Mouse (Mus musculus) right cerebral cortex, postnatal 36 days (tissue): ENCODE measurements around the gene Frmd4a.
"Not testable (repeated sequence)": the region's sequence is repeated elsewhere in the genome, so short reads cannot be mapped to it uniquely, and the experiment has no call there.

ENCODE experiments used
- DNase-seq, 2 experiments: peaks; one replicate each; pipeline ENCODE4 v3.0.0; 2022; ENCODE audit warnings: low spot score in 2 of 2, mixed read lengths in 1 of 2

Frmd4a gene

DNA sequence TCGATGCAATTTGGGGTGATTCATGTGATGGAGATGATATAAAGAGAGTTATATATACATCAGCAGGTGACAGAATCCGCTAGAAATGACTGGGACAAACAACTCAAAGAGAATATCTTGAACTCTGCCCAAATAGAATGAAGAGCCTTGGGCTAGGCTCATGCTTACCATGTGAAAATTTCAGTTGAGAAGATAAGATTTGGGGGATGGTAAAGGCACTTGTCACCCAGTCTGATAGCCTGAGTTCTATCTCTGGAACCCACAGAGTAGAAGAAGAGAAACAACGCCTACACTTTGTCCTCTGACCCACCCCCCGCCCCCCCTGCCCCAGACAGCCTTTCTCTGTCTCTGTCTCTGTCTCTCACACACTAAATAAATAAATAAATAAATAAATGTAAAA is 535.0 kb downstream of the Frmd4a start:
- no peak for DNase-seq

DNA sequence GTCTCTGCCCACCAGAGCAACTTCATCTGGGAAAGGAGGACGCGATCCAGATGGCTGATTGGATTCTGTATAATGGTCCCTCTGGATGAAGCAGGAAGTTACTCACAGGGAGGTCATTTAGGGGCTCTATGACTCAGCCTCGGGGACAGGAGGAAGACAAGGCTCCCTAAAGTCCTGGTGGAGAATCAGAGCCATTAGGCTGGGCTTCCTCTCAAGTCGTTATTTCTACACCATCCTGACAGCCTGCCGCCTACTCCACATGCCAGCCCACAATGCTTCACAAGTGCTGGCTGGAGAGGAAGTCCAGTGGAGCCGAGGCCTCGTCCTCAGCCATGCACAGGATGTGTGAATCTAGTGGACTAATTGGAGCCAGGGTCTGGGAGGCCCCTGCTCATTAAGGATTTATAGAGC is 537.7 kb downstream of the Frmd4a start:
- DNase-seq = no peak

DNA sequence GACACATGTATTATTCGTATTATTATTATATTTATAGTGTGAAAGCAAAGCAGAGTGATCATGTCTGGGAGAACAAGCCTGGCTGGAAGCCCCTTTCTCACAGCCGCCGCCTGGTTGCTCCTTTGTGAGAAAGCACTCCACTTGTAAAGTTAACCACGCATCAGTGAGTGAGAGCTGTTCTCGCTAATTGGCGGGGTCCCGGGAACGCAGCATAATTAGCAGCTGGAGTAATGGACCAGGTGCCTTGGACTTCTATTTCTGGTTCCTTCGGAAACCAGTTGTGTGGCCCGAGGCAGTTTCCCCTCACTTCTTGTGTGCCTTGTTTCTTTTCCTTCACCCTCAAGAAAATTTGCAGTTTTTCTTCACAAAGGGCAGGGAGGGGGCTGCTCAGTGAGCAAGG is 538.7 kb downstream of the Frmd4a start:
- no peak for DNase-seq

DNA sequence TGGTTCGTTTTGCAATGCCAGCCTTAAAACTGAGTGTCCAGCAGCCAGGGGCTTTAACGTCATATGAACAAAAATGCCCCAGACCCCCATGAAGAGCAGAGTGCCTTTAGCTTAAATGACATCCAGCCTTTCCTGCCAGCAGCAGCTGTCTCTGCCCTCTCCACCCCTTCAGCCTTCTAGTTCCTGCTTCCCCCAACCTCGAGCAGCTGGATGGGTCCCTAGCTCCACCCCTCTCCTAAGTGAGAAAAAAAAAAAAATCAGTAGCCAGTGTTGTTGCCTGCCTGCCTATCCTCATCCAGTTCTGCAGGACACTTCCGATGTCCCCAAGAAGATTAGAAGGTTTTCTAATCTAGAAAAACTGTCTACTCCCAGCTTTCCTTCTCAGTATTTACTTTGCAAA is 539.5 kb downstream of the Frmd4a start:
- no peak for DNase-seq

DNA sequence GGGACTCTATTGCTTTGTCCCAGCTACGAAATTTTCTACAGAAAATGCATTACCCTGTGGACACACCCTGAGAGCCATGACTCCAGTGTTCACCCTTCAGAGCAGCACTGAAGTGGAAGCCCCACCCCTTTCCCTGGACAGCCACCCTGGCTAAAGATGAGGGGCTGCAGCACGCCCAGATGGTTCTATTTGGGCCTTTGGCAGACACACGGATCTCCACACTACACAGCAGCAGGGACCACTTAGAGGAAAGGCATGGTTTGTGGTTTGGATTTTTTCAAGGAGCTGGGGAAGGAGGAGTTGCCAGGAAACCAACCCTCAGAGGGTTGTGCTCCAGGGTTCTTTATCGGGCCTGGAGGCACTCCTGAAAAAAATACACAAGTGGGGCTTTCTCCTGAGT is 539.9 kb downstream of the Frmd4a start:
- DNase-seq = no peak

DNA sequence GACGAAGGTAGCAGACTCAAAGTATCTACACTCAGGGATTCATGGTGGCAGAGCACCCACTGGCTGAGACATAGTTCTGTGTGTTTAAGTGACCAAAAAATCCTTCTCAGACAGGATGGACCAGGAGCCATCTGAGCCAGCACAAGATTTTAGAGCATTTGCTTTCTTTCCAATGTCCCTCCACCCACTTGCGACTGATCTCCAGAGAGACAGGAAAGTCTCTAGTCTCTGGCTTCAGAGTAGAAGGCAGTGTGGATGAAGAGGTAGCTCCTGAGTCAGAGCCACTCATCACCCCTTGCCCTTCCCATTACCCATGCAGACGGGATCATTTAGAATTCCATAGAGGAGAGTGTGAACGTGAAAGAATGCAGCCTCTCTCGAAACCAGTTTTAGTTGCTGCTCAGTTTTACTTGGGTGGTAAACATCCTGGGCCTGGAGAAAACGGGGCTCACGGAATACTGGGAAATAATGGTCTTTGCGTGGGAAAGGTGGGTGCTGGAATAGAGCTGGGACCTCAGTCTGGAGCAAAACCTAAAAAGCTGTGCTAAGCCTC is 541.2 kb downstream of the Frmd4a start:
- no peak for DNase-seq

DNA sequence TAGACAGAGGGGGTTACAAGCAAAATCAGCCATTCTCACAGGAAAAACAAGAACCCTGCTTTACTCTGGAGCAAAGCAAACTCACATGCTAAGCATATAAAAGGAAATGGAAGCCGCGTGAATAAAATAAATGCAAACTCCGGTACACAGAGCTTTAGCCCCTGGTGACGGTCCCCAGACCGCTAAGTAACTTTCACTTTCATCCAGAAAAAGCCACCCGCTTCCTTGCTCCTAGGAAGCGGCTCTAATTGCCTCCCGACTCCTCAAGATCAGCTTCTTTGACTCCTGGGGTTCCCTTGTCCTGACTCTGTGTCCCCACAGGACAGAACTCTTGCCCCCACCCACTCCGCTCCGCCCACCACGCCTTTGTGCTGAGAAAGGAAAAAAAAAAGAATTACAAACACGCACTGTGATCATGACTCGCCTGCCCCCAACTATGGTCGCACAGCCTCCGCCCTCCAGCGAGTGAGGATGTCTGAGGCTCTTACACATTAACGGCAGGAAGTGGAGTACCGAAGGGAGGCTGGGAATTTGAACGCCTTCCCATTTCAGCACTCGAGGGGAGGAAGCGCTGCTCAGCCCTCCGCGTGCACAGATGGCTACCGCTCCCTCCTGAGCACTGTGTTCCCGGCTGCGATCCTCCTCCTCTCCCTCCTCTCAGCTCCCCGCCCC is 541.8 kb downstream of the Frmd4a start:
- peak; percentile 84 to 88 for DNase-seq

DNA sequence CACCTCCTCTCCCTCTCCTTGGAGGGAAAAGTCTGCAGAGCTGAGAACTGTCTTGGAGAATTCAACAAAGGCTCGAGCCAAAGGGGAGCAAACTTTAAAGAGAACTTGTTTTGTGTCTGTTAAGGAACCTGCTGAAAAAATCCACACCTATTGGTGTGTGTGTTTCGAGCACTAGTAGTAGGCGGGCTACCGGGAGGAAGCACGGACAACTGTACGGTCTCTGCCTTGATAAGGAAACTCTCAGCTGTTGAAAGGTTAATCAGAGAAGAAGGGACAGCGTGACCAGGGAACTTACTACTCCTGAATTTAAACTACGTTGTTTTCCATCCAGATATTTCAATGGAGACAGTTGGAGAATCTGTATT is 542.3 kb downstream of the Frmd4a start:
- DNase-seq = no peak

DNA sequence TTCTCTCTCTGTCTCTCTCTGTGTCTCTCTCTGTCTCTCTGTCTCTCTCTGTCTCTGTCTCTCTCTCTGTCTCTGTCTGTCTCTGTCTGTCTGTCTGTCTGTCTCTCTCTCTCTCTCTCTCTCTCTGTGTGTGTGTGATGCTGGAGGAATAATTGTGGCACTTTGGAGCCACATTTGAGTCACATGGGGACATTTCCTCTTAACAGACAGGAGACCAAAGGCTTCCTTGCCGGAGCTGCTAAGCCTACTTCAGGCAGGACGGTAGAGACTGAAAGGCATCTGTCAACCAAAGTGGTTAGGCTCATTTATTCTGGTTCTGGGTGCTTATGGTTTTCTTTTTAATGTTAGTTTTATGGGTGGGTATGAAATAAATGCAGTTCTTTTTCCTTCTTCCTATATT is 543.0 kb downstream of the Frmd4a start:
- DNase-seq = not testable (repeated sequence)

DNA sequence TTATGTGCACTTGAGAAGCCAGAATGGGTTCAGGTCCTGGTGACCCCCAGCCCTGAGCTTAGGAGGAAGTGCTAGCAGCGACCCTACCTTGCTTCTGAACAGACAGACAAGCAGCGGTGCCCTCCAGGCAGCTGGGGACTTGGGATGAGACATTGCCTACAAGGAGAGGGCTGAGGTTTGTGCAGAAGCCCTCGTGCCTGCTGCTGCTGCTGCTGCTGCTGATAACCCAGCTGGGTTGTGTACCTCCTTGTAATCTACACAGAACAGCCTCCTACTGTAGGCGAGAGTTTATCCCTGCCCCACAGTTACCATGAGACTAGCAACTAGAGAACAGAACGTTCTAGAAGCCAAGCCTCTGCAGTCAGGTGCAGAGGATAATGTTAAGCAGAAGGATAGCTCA is 543.7 kb downstream of the Frmd4a start:
- DNase-seq = no peak

DNA sequence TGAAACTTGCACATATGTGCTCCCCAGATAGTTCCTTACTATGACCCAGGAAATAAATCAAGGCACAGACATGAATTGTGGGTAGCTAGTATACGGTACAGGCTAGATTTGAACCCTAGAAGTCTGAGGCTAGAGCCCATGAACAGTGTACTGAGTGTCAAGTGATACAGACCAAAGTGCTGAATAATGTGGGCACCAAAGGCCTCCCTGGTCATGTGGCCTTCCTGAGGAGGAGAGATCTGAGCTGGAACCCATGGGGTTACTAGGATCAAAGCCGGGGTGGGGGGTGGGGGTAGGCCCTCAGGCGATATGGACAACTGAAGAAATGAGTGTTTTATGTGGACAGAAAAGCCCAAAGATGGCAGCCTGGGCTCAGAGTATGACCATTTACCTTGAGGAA is 544.9 kb downstream of the Frmd4a start:
- DNase-seq = no peak

DNA sequence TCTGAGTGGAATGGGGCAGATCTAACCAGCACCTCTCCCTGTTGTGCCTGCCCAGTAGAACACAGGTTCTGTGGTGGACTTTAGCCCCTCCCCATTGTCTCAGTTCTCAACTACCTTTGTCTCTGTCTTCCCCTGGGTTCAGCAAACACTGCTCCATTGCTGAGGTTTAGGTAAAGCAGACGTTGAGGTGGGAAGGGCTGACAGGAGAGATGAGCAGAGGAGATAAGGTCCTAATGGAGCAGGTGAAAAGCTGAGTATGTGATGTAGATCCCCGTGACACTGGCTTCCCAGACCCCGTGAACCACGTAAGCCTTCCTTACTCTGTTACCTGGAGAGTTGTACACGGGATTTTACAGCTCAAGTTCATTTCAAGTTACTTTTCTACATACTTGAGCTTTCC is 545.3 kb downstream of the Frmd4a start:
- DNase-seq = no peak

DNA sequence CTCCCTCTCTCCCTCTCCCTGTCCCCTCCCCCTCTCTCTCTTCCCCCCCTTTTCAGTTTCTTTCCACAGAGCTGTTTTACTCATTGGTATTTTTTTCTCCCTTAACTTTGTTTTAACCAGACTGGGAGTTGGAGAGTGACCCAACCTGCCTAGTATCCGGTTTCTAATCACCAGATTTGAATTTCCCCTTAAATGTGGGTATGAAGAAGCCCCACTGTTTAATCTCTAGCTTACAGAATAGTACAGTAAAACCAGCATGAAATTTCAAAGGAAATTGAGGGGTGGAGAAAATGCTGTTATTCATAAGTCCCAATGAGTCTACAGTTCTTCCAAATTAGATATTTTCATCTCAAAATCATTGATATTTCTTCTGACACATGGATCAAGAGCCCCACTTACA is 545.8 kb downstream of the Frmd4a start:
- no peak for DNase-seq

DNA sequence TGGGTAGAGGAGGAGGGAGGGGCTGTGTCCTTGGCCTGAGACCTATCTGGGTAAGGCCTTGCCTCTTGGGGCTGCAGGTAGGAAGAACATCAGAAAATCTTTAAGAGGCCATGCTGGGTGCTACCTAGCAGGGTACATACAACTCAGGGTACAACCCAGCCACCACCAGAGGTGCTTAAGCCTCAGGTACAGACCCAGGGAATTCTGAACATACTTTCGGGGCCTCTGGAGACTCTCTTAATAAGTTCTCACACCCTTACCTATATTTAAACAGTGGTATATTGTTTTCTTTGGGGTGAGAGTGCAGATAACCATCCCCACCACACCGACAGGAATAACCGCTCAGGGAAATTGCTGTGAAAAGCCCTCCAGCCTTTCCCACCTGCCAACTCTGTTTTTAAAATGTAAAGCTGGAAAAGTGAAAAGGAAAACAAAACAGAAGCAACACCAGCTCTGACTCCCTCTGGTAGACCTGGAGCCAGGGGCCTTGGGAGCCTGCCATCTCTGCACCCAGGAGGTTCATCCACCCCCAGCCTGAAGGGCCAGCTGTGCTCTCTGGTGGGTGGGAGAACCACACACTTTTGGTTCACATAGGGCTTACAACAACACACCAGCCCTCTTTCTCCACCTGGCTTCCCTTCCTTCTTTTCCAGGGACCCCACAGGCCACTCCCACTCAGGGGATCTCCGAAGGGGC is 548.9 kb downstream of the Frmd4a start:
- DNase-seq = no peak

DNA sequence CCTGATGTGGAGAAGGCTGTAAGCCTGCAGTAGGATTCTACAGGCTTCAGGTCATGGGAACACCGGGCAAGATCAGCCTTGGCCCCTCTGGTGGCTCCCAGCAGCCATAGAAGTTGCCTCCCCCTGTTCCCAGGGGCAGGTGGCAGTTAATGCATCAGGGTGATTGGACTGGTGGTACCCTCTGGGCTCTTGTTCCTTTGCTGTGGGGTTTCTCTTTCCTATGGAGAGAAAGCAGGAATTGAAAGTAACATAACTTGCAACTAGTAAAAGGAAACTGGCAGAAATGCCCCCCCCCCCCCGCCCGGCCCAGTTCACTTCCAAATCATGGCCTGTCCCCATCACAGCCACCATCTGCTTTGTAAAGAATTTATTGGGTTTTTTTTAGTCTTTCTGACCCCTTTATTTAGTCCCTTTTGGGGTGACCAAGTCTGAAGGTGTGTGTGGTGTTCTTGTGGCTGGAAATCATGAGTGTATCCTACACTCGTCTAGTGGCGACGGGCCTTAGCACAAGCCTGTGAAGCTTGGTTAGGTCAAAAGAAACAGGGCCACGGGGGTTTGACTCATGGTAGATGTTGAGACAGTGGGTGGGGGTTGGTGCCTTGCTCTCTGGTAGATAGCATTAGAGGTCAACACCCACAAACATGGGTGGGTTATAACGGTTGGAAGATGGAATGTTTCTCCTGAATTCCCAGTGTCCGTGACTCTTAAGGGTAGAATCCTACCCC is 549.6 kb downstream of the Frmd4a start:
- no peak for DNase-seq

DNA sequence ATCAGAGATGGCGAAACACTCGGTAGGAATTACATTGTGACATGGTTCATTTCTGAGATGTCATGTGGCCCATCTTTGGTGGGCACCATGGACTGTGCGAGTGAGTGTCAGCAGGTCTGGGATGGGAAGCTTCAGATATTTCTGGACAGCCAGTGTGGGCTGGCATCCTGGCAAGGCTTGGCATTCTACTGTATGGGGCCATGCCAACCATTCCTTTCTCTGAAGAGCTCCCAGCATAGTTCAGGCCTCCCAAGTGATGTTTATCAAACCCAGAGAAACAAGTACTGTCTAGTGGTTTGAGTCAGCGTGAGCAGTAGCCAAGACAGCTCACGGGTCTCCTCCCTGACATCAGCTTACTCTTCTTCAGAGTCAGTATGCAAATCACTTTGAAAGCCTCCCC is 551.5 kb downstream of the Frmd4a start:
- DNase-seq = no peak

DNA sequence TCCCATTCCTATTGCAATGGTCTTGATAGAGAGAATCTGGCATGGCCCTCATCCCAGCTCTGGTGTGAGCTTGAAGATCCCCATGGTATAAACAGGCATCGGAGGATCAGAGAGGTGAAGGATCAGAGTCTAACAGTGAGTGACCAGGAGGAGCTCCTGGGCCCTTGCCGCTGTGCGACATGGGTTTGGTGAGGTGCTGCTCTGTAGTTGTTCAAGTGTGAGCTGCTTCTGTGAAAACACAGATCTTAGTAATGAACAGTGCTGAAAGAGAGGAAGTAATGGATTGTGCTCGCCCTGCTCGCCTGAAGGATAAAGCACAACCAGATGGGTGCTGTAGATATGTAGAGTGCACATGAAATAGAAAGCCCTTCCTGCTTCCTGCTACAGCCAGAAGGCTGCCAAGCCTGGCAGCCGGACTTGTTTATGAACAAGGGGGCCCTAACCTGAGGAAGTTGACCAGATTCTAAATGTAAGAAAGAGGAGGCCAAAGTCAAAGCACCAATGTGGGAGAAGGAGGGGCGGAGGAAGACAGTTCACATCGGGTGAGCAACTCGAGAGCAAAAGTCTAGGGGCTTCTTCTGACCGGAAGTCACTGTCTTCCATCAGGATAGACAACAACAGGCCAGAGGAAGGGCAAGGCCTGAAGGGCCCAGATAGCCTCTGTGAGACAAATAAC is 552.8 kb downstream of the Frmd4a start:
- DNase-seq = no peak

DNA sequence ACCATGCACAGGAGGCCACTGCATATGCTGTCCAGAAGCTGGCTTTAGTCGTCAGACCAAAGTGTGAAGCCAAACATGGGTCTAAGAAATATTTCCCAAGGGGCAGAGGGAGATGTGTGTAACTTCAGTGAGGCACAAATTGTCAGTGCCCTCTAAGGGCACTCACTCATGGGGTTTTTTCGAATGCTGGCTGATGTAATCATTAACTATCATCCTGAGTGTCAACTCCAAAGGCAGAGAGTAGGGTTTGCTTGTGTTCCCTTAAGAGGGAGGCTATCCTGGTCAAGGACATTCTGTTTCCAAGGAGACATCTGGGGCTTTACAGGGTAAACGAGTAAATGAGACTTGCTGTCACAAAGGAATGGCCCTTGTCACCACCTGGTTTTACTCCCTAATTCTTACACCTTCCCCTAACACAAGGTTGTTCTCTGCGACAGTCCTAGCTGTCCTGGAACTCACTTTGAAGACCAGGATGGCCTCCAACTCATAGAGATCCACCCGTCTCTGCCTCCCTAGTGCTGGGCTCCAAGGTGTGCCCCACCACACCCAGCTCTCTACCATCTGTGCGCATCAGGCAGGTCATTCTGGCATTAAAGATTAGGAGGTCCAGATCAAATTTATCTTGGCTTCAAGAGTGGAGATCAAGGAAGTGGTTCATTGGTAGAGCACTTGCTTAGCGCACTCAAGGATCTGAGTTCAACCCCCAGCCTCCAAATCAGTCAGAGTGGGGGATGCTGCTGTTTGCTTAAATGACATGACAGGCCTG is 555.2 kb downstream of the Frmd4a start:
- no peak for DNase-seq

DNA sequence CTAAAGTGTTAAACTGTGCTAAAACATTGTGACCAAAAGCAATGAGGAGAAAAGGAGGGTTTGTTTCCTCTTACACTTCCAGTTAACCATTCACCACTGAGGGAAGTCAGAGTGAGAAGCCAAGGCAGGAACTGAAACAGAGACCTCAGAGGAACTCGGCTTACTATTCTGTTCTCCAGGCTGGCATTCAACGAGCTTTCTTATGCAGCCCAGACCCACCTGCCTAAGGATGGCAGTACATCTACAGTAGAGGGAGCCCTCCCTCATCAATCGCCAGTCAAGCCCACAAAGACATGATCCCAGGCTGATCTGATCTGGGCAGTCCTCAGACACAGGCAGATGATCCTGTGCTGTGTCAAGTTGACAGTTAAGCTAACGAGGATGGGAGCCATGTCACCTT is 555.9 kb downstream of the Frmd4a start:
- DNase-seq = no peak

DNA sequence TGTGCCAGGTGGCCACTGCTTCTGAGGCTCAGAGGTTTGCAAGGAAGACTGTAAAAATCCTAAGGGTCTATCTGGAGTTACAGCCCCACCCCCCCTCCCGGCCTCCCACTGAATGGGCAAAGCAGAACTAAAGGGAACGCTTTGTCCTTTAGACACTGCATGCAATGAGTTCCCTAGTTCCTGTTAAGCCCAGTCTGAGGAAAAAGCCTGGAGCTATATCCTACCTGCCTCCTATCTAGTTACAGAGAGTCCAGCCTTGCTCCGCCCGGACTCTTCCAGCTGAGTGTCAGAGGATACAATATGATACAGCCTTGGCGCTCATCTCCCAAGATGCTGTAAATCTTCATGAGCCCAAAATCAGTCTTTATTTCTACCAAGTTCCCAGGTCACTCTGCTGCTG is 556.7 kb downstream of the Frmd4a start:
- DNase-seq = no peak

DNA sequence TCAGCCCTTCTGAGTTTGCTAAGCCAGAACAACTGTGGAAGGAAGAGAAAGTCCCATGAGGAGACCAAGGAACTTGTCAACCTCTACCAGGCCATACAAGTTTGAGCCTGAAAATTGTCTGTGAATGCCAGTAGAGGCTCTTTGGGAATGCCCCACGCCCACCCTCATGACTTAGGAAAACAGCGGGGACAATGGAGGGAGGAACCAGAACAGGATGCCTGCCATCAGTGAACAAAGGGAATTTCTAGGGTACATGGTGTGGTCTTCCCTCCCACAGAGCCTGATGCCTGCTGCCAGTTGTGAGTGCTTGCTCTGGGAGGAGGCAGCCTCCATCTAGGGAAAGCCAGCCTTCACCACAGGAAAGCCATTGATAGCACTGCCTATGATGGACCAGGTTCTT is 557.6 kb downstream of the Frmd4a start:
- DNase-seq = no peak

DNA sequence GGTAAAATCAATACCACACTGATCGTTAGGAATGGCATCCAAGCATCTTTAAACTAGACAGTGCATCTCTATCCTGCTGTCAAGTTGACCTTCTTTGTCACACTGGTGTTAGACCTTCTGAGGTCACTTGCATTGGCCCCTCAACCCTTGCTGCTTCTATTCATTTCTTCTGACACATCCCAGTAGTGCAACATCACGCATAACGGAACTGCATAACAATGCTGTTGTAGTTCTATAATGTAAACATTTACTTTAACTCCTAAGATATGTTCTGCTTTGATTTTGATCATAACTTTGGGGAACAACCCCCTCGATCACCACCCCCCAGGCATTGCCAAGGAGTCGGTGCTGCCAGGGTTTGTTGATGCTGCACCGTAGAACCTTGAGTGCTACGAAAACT is 558.5 kb downstream of the Frmd4a start:
- DNase-seq = no peak
